Mouse (Mus musculus): ENCODE measurements around the gene Me1.

- TF ChIP-seq POLR2A (IDR thresholded peaks at IDR 0.05; ENCODE audit: borderline replicate concordance, insufficient read depth, low read length) (no peak), CTCF (IDR thresholded peaks at IDR 0.05; ENCODE audit: borderline replicate concordance, insufficient read depth, low read depth, low read length) (no peak)
These were observed 124.8 kb downstream of the Me1 start for GRCm38 (mm10) chr9:86570946-86571345.

Measured in cerebellum, adult 2 months (tissue).